In the genomic region with DNA sequence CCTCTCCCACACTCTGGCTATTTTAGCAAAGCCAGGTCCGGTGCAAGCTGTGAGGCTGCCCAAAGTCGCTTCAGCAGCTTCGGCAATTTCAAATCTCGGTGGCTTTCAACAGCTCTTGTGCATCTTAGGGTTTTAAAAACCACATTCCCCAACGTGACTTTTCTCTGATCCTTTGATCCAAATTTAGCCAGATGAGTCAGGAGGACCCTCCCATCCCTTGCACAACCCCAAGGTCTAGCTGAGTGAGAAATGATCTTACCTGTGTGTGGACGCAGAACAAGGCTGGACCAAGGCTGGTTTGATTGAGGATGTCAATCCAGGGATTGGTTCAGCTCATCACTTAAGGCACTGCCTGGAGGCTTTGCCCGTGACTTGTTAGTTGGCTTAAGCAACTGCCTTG, we compare ENCODE assay signal across 31 mouse cellular contexts.
DNase-seq lines count a peak whose midpoint lies in the region; ATAC-seq and TF ChIP-seq lines count a peak whose summit lies in the region.
"Had no signal": no experiment of that assay in that cellular context is flagged by ENCODE, and none has a peak within 500 bp of the region (broad histone marks: within the 10 kb centered on the region; RNA-seq: fewer than 3 reads in every experiment).

No protein-coding gene starts in this region.

- H3K9me3 ChIP-seq in heart, embryonic 10.5 days = no peaks in the 10 kb centered on the region
- H3K9me3 ChIP-seq in liver, postnatal 0 days (ENCODE audit: low read length) = no peaks in the 10 kb centered on the region
- no peaks in the 10 kb centered on the region for H3K9me3 ChIP-seq in liver, embryonic 12.5 days (replicated peaks)
- H3K9me3 ChIP-seq: embryonic facial prominence, embryonic 10.5 days; embryonic facial prominence, embryonic 15.5 days; forebrain, embryonic 12.5 days; heart, embryonic 12.5 days; liver, embryonic 15.5 days; lung, embryonic 15.5 days; megakaryocyte, embryonic 14.5 days; midbrain, embryonic 12.5 days; neural tube, embryonic 13.5 days had no signal

- TF ChIP-seq EP300 in liver, postnatal 0 days (IDR thresholded peaks at IDR 0.05; ENCODE audit: low read depth) = no peak

- no peak overlapping the region for H3K9ac ChIP-seq in liver, postnatal 0 days (replicated peaks)
- H3K9ac ChIP-seq in liver, embryonic 12.5 days = no peak overlapping the region
- H3K9ac ChIP-seq: embryonic facial prominence, embryonic 15.5 days; forebrain, embryonic 12.5 days; forebrain, postnatal 0 days; heart, embryonic 12.5 days; liver, embryonic 15.5 days; lung, embryonic 15.5 days; midbrain, embryonic 12.5 days; neural tube, embryonic 13.5 days had no signal

- peaks cover 12% of the 10 kb centered on the region for H3K36me3 ChIP-seq in heart, embryonic 10.5 days
- H3K36me3 ChIP-seq in liver, postnatal 0 days (replicated peaks; ENCODE audit: insufficient read depth, low read length) = peaks cover 2% of the 10 kb centered on the region; the same call in 1 of the 2 replicates
- H3K36me3 ChIP-seq in liver, embryonic 12.5 days = 0 out of 2 replicates have a peak, but pooled peaks cover 3% of the 10 kb centered on the region
- H3K36me3 ChIP-seq: liver, embryonic 15.5 days; midbrain, embryonic 12.5 days; neural tube, embryonic 13.5 days had no signal

- no peak for ATAC-seq in liver, postnatal 0 days
- ATAC-seq in liver, embryonic 12.5 days = no peak
- ATAC-seq: forebrain, postnatal 0 days; hindbrain, postnatal 0 days; intestine, embryonic 16.5 days had no signal

- peaks cover 20% of the 10 kb centered on the region for H3K27me3 ChIP-seq in heart, embryonic 10.5 days (ENCODE audit: insufficient read depth, poor library complexity, severe bottlenecking)
- no peaks in the 10 kb centered on the region for H3K27me3 ChIP-seq in liver, postnatal 0 days (ENCODE audit: insufficient read depth, low read length)
- no peaks in the 10 kb centered on the region for H3K27me3 ChIP-seq in liver, embryonic 12.5 days (replicated peaks)
- H3K27me3 ChIP-seq: embryonic facial prominence, embryonic 15.5 days; liver, embryonic 15.5 days; lung, embryonic 15.5 days; megakaryocyte, embryonic 14.5 days; midbrain, embryonic 12.5 days; neural tube, embryonic 13.5 days had no signal

- 48% methylated on average over 7 of the region's 7 CpGs for WGBS in heart, embryonic 10.5 days
- 63% methylated on average over 7 of the region's 7 CpGs for WGBS in liver, postnatal 0 days (ENCODE audit: insufficient replicate concordance)
- 57% methylated on average over 7 of the region's 7 CpGs for WGBS in liver, embryonic 12.5 days (ENCODE audit: insufficient replicate concordance)

- no peak for DNase-seq in heart, embryonic 10.5 days (ENCODE audit: low spot score)
- no peak for DNase-seq in heart, postnatal 10 days
- peak; percentile 12 for DNase-seq in liver, postnatal 0 days
- DNase-seq in cerebellum, adult 18-20 months = no peak
- DNase-seq in cerebellum, adult 9-10 months = no peak
- DNase-seq: adrenal gland, adult 8-10 months; cerebellum, adult 2 months; cerebellum, postnatal 25 days; forebrain, postnatal 0 days; gastrocnemius, postnatal 10 days; heart, postnatal 14 days; kidney, postnatal 4 days; liver; right cerebral cortex, postnatal 4 days; thymus, adult 18-20 months; thymus, postnatal 25 days had no signal

- peak overlapping the region; percentile 43; the same call in 1 of the 2 replicates for H3K27ac ChIP-seq in heart, embryonic 10.5 days
- H3K27ac ChIP-seq in liver, postnatal 0 days (ENCODE audit: low read depth) = no peak overlapping the region
- H3K27ac ChIP-seq in liver, embryonic 12.5 days = no peak overlapping the region
- peak overlapping the region; percentile 97 for H3K27ac ChIP-seq in brown adipose tissue, adult 24 weeks (replicated peaks; ENCODE audit: low read depth, low read length)
- H3K27ac ChIP-seq: embryonic facial prominence, embryonic 15.5 days; forebrain, embryonic 12.5 days; hindbrain, postnatal 0 days; kidney, postnatal 0 days; liver, embryonic 15.5 days; lung, embryonic 15.5 days; midbrain, embryonic 12.5 days; neural tube, embryonic 13.5 days had no signal

- no peak overlapping the region for H3K4me2 ChIP-seq in liver, postnatal 0 days (ENCODE audit: low read depth, low read length)
- H3K4me2 ChIP-seq in liver, embryonic 12.5 days = no peak overlapping the region
- H3K4me2 ChIP-seq: embryonic facial prominence, embryonic 15.5 days; forebrain, embryonic 12.5 days; heart, embryonic 12.5 days; liver, embryonic 15.5 days; lung, embryonic 15.5 days; midbrain, embryonic 12.5 days; neural tube, embryonic 13.5 days had no signal

- no peak for TF ChIP-seq CTCF in liver, postnatal 0 days (IDR thresholded peaks at IDR 0.05; ENCODE audit: low read depth)

- intact Hi-C loops in heart, postnatal 10 days (cut with DNase I) = no loop called here

- no peak overlapping the region for H3K4me3 ChIP-seq in heart, embryonic 10.5 days
- H3K4me3 ChIP-seq in liver, postnatal 0 days (ENCODE audit: low read depth, low read length) = no peak overlapping the region
- no peak overlapping the region for H3K4me3 ChIP-seq in liver, embryonic 12.5 days
- H3K4me3 ChIP-seq in brown adipose tissue, adult 24 weeks (ENCODE audit: insufficient read depth, low read depth, low read length) = no peak overlapping the region
- H3K4me3 ChIP-seq: embryonic facial prominence, embryonic 10.5 days; embryonic facial prominence, embryonic 15.5 days; forebrain, embryonic 12.5 days; heart, embryonic 12.5 days; liver, embryonic 15.5 days; lung, embryonic 15.5 days; midbrain, embryonic 12.5 days; myocyte; neural tube, embryonic 13.5 days had no signal

- H3K4me1 ChIP-seq in heart, embryonic 10.5 days = peaks cover 62% of the 10 kb centered on the region
- peaks cover 20% of the 10 kb centered on the region for H3K4me1 ChIP-seq in liver, postnatal 0 days (ENCODE audit: insufficient read depth)
- H3K4me1 ChIP-seq in liver, embryonic 12.5 days = peaks cover 34% of the 10 kb centered on the region
- peaks cover 42% of the 10 kb centered on the region for H3K4me1 ChIP-seq in brown adipose tissue, adult 24 weeks (ENCODE audit: control insufficient read depth, insufficient read depth, insufficient read length, low read length)

Comparison
In these comparisons a context has a peak if more than half of its experiments do, and no peak if none do; other contexts are left out.
1. H3K27ac ChIP-seq: peak in heart, embryonic 10.5 days (single experiment) and brown adipose tissue, adult 24 weeks (single experiment); none in liver, postnatal 0 days (single experiment) and liver, embryonic 12.5 days (single experiment).